Mouse (Mus musculus) megakaryocyte-erythroid progenitor cell, adult 5-6 weeks (primary cell): ENCODE results near the gene Clhc1. TPM values are rescaled to one million over a fixed set of nuclear protein-coding genes. Genes with fewer than 3 reads are reported as not detected.
A peak's percentile ranks its signal among the peaks of the same experiment; 100 is the strongest.

Experiments
- ATAC-seq: replicated peaks from 2 replicates; pipeline ENCODE4 v1.8.0; 2016; ENCODE audit warnings: mild to moderate bottlenecking, inconsistent platforms; ENCODE audit not compliant: severe bottlenecking, poor library complexity, low FRiP score, low TSS enrichment
- total RNA-seq, 2 experiments: library from RNA; stranded (forward) in 1 of 2; stranded (reverse) in 1 of 2; fragments of 200-1000, 215-1000 nt in 1 of 2; fragments of >200 nt in 1 of 2; fragmentation: Nextera tagmentation in 1 of 2; gene quantifications; 2 replicates each; pipeline ENCODE4 v1.2.3; 2014 to 2017

The Clhc1 gene
- total RNA-seq, 2 experiments from 2014 or later = 0.50 TPM; not detected in 1

DNA sequence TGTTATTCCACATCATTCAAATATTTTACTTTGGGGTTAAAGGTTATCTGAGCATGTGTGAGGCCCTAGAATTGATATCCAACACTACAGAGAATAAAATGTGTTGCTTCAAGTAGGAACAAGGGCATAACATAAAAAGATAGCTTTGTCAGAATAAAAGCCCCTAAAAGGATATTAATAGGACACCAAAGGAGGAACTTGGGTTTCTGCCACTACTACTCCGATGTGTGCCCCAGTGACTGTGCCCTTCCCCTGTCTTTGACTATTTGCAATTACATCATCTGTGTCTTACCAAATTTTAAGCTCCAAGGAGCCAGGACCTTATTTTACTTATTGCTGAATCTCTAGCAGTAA is 1.7 kb downstream of the Clhc1 start:
- ATAC-seq = 0 out of 2 replicates have a peak, but pooled peaks have one; percentile 16

DNA sequence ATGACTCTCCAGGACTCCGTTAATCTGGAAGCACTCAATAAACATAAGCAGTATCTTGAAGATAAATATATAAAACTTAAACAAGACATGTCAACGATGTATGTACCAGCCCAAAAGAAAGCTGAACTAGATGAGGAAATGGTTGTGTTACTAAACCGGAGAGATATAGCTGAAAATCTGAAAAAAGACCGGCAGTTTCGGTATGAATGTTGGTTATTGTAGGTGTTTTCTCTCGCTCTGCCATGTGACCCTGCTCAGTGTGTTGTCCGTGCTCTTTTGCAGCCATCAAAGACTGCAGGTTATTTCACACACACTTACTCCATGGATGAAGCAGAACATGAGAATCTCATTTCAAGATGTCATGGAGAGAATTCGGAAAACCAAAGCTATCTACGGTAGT is 12.7 kb downstream of the Clhc1 start:
- no peak for ATAC-seq

DNA sequence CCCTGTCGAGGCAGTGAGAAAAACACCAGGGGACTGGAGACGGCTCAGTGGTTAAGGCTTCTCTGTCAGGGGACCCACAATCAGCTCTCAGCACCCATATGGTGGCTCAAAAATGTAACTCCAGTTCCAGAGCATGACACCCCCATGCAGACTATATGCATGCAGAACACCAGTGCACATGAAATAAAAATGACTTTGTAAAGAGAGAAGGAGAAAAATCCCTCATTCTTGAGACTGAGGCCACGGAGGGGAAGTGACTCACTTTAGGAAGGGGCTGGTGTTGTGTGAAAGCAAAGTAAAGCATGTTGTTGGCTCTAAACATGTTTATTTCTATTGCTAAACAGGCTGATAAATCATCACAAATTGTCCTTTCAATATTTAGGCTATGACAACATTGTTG is 13.2 kb downstream of the Clhc1 start:
- ATAC-seq = no peak

DNA sequence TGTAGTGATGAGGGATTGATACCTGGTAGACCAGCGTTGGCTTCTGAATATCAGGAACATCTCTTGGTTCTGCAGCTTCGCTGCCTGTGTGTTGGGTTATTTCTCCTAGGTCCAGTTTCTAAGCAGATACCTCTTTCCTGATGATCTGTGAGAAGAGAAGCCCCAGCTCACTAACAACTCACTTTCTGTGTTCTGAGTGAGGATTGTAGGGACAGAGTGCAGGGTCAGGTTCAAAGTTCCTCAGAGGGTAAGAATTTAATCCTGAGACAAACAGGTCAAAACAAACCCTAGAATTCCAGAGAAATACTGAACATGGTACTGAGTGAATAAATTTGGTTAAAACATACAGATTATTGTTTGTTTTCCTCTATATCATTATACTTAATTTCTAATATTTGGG is 15.7 kb downstream of the Clhc1 start:
- no peak for ATAC-seq

DNA sequence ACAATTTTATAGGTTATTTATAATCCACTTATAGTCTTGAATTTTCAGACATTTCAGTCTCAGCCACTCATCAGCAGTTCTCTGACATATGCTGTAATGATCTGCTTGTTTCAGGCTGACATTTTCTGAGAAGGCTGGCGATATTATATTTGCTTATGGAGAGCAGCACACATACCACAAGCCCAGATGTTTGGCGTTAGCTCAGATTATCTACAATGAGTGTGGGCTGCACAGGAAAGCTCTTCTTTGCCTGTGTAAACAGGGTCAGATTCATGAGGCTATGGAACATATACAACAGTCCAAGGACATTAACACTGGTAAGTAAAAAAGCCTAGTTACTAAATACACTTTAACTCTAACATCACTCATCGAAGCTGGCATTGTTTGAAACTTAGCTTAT is 23.8 kb downstream of the Clhc1 start:
- ATAC-seq = no peak

DNA sequence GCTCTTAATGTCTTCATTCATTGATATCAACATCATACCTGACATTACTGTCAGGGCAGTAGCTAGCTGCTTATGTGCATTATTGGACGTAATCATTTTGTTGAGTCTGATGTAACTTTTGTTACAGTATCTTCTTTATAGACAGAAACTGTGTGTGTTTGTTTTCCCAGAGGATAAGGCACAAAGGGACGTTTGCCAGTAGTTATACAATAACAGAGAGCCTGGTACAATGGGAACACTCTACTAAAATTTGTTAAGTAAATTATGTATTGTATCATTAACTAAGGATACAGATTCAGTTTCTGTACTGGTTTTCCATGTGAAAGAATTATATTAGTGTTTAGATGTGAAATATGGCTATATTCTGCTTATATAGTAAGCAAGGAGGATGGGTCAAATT is 24.9 kb downstream of the Clhc1 start:
- no peak for ATAC-seq

DNA sequence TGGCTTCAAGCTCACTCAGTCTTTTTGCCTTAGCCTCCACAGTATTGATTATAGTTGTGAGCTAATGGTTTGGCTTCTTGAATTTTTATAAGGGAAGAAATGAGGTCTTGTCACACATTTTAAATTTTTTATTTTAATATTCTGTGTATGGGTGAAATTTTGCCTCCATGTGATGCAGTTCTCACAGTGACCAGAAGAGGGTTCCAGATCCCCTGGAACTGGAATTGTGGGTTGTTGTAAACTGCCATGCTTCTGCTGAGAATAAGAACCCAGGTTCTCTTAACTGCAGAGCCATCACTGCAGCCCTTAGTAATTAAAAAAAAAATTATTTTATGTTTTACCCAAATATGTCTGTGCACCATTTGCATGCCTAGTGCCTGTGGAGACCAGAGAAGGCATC is 31.9 kb downstream of the Clhc1 start:
- ATAC-seq = peak; percentile 71; the same call in 1 of the 2 replicates

DNA sequence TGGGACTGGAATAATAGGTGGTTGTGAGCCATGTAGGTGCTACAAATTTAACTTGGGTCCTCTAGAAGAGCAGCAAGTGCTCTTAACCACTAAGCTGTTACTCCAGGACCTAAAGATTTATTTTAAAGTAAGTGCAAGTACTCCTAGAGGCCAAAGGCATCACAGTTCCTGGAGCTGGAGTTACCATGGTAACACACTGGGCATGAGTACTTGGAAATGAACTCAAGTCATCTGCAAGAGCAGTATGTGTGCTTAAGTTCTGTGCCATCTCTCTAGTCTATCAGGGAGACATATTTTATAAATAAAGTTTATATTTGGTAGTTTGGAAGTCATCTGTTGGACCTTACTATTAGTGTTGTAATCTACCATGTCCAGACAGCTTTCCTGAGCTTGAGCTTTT is 47.5 kb downstream of the Clhc1 start:
- ATAC-seq = no peak

DNA sequence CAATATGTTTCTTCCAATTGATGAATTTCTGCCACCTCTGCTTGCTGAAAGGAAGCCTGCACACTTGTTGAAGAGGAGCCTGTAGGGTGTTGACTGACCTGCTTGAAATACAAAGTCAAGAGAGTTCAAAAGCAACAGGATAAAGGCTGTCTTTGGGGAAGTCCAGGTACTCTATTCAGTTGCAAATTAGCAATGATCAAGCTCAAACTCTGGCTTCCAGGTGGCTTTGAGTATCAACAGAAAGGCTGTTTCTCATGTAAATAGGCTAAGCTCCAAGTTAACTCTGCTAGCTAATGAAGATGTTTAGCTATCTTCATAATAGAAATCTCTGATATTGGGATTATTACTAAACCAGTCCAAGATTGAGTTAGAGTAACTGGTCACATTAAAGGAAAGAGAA is 49.4 kb downstream of the Clhc1 start:
- no peak for ATAC-seq

DNA sequence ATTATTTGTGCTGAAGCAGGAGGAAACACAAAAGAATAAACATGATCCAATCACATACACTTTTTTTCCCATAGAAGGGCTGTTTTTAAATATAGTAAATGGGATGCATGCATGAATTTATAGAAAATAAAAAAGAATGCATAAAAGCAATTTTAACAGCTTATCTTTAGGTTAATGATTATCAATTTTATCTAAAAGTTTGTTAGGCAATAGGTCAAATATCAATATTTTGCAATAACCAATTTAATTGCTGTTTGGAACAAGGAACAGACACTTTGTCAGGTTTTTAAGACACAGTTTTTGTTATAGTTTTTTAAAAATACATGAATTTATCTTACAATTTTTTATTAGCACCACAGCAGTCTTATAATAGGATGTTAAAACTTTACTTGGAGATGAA is 51.2 kb downstream of the Clhc1 start:
- no peak for ATAC-seq

DNA sequence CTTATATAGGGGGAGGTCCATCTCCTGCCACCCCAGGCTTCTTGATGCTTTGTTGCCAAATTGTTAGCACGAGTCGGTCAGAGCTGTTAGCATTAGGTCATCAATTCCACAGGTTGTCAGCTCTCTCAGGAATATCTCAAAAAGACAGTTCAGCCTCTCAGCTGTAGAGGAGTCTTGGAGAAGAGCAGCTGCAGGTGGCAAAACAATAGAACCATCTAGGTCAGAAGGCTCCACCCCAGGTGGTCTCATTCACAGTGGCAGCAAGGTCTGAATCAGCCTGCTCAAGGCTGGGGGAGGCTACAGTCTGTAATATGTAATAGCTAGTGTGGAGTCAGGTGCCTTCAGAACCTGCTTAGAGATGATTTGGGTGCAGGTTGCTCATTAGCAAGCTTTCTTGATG is 55.8 kb downstream of the Clhc1 start:
- no peak for ATAC-seq

DNA sequence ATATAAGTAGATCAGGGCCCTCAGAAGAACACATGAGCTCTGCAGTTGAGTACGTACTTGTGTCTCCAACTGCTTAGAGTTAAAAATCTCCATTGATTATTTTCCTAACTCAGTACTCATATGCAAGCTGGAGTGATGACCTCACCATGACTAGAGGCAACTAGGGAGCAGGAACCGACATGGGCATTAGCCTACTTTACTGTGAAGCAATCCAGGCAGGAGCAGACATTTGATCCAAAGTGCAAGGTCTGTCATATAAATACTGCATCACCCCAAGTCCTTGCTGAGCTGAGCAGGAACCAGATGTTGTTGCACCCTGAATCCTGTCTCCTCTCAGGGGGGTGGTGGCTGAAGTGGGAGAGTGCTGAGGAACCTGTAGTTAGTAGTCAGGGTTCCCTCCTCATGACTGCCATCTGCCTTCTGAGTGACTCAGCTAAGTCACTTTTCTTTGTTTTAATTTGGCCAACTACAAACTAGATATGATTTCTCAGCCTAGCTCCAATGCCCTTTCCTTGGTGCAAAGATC is 59.8 kb downstream of the Clhc1 start:
- no peak for ATAC-seq

DNA sequence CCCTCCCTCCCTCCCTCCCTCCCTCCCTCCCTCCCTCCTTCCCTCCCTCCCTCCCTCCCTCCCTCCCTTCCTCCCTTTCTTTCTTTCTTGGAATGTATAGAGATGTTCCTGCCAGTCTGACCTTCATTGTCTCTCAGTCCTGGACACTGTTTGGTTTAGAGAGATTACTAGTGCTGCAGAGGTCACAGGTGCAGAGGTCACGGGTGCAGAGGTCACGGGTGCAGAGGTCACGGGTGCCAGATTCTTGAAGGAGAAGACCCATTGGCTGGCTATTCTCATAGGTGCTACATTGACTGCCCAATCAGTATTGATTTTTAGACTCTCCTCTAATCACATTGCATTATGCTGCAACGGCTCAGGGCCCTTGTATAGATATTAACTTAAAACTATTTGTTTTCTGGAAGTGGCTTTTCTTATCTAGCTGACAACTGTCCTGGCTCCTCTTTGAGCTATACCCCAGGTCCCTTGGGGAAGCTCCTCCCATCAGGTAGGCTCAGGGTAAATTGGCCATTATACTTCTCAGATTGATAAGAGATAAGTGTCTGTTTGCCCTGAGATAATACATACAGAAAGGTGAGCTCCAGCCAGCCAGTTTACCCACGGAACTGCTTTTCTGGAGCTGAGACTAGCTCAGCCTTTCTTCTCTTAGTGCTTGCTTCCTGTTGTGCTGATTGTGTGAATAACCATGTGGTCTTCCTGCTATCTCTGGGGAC is 62.2 kb downstream of the Clhc1 start:
- ATAC-seq = peak; percentile 48; the same call in 1 of the 2 replicates

DNA sequence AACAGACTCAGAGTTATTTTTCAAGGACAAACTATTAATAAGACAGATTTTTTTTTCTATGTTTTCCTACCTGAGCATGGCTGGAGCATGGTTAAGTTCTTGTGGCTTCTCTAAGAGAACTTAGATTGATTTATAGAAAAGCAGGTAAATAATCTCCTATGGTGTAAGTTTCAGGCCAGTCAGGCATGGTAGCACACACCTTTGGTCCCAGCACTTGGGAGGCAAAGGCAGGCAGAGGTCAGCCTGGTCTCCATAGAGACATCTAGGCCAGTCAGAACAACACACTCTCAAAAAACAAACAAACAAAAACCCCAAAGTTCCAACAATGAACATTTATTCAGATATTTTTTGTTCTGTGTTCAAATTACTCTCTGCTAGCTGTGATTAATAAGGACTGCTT is 64.3 kb downstream of the Clhc1 start:
- no peak for ATAC-seq

DNA sequence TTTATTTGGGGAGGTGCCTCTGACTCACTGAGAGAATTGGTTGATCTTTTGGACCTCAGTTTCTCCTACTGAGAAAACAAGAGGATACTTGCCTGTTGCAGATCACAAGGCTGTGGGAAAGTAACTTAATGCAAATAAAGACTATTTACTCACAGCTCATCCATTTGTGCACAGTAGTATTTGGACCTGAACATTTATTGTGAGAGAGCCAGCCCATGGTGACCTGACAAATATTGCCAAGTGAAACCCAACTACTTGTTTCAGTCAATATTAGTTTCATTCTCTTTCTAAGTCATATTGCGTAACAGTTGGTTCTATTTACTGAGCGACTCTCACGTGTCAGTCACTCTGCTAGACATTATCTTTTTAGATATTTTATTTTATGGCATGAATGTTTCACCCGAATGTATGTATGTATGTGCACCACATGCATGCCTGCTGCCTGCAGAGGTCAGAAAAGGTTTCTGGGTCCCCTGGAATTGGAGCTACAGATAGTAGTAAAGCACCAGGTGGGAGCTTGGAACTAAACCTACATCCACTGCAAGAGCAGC is 65.5 kb downstream of the Clhc1 start:
- no peak for ATAC-seq

DNA sequence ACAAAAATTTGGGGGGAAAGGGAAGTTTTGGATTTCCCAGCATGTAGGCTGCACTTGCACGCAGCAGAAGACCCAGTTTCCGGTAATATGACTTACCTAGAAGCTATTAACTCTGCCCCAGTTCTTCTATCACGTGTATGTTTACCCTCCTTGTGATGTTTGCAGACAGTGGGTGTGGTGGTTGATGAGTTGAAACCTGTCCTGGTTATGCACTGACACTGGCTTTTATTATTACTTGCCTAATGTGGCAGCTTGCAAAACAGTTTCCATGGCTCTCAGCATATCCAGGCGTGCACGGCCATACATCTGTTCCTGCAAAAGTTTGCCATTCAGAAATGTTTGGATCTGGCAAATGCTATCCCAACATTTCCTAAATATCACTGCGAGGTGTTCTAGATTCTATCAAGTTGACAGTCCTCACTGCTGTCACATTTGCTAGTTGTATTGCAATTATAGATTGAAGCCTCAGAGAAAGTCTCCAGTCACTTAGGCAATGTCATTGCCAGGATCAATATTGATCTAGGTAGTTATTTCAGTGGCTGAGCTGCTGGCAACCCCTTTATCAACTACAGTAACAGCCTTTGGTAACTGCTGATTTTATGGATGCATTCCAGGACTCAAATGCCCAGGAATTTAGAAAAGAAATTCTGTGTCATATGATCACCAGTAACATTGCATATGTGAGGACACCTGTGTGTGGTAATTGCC is 66.6 kb downstream of the Clhc1 start:
- no peak for ATAC-seq

DNA sequence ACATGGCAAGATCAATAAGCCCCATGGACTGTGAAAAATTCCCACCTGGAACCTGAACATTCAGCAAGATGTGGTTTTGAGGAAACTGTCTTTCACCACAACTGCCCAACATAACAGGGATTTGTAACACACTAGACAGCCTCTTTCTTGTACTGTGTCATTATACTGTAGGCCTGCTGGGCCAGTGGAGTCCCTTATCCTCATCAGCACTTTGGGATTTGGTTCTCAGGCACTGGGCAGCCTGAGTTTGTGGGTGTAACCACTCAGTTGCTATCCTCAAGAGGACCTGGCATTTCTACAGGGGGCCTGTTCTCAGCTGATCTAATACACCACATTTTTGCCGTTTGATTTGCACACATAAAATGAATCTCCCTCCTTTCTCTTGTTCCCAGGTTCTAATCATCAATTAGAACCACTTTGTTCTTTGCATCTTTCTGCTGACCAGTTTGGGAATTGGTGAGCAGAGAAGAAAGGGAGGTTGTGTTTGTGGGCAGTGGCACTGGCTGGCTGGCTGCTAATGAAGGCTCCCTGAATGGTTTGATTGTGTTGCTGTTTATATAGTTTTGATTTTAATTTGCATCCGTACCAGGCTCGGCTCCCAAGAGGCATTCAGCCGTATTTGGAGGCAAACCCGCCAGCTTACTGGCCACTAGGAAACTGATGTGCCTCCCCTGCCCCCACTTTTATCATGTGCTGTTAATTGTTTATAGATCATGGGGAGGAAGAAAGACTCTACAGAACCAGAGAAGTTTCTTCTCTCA is 74.5 kb downstream of the Clhc1 start:
- no peak for ATAC-seq

DNA sequence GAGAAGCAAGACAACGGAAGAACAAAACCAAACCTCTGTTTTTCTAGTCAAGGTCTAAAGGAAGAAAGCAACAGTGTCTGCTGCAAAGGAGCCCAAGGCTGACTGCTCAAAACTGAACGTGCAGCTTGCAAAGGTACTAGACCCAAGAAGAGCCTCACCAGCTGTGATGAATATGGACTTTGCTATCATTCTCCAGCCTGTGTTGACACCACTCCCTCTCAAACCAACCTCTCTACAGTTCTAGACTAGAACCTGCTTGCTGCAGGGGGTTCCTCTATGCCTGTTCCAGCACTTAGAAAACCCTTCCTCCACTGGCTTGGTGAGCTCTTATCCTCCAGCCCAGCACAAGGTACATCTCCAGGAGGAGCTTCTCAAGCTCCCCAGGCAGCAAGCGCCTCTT is 75.6 kb downstream of the Clhc1 start:
- ATAC-seq = no peak

DNA sequence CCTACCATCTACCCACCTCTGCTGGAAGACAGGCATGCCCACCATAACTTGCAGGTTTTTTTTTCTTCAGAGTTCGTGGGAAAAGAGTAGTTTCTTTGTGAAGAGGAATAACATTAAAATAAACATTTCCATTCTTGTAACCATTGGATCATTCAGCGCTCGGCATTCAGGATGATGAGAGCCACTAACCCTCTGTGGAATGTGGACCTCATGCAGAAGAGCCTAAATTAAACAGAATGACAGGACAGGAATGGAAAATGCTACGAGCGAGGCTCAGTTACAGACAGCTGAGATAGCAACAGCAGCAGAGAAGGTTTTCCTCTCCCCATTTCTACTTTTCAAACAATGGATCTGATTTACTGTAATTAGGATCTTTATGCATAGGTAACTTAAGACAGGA is 78.8 kb downstream of the Clhc1 start:
- no peak for ATAC-seq

DNA sequence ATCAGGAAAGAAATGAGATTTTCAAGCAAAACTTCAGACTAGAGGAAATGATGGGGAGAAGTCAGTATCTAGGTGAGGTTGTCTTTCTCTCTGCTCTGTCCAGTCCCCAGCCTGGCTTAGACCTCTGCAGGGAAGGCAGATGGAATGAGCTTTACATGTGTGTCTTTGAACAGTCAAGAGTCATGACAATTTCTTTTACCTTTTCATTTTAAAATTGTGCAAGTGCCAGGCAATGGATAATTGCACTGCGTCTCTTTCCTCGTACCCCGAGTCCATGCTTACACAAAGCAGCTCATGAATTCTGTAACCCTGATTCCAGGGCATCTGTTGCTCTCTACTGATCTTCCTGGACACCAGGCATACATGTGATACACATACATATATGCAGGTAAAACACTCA is 80.0 kb downstream of the Clhc1 start:
- ATAC-seq = no peak
